Mouse (Mus musculus): ENCODE results near the gene Tns2. TPM values are rescaled to one million over a fixed set of nuclear protein-coding genes. Genes with fewer than 3 reads are reported as not detected.
"Not testable (repeated sequence)": the region's sequence is repeated elsewhere in the genome, so short reads cannot be mapped to it uniquely, and the experiment has no call there.

Tns2 gene
- polyA plus RNA-seq, 2 experiments from 2014 or later = 1.1 to 2.3 TPM

DNA sequence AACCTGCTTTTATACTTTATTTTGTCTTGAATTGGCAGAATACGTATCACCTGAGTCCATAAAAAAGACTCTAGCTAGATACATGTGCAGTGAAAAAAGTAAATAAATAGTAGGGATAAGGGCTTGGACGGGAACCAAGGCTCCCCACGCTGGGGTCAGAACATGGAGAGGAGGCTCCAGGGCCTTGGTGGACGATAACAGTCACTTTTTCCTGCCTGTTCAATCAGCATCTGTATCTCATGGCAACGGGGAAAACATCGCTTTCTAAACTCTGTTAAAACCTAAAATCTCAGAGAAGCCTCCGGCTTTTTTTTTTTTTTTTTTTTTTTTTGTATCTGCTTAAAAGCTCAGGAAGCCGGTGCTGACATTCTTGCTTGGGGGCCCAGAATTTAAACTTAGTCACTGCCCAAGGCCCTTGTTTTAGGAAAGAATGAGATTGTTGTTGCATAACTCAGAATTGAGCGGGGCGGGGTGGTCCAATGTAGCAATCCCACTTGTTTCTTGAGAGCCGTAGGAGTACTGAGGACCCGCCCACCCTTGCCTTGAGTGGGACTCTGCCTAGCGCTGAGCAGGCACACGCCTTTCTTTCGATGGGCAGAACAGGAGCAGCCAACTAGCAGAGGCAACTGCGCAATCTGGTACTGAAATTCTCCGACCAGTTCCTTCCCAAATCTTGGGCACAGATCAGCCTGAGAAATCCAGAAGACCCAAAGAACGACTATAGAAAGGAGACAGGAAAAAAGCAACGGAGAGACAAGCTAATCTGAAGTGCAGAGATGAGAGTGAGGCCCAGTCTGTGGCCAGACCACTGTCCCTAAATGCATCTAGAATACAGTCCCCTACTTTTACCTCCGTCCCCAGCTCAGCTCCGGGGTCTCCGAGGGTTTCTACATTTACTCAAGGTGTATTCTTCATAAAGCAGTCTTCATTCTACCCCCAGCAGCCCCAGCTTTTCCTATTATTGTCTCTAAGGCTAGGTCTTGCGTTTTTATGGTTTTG is 43.0 kb downstream of the Tns2 start:
- ATAC-seq = no peak

- ATAC-seq = no peak
Measured at GRCm38 (mm10) chr15:102144274-102144711, 44.1 kb downstream of the Tns2 start, which contains the start of gene Igfbp6. Gene Igfbp6 (plus strand): TSS chr15:102144362.

DNA sequence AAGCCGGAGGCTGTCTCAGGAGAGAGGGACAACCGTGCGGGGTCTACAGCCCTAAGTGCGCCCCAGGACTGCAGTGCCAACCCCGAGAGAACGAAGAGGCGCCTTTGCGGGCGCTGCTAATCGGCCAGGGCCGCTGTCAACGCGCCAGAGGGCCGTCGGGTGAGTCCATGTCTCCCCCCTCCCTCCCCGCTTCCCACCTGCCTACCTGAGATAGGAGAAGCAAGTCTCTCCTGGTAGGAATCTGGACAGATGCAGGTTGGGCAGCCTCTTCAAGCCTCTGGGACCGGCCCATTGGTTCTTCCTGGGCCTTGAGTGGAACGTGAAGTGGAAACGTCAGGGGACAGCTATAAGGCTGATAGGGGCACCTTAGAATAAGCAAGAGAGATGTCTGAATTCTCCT is 44.5 kb downstream of the Tns2 start:
- ATAC-seq = no peak

- ATAC-seq = no peak
Measured at GRCm38 (mm10) chr15:102145330-102145729, 45.1 kb downstream of the Tns2 start.

GRCm38 (mm10) chr15:102146089-102146488 is 45.9 kb downstream of the Tns2 start:
- ATAC-seq = no peak

DNA sequence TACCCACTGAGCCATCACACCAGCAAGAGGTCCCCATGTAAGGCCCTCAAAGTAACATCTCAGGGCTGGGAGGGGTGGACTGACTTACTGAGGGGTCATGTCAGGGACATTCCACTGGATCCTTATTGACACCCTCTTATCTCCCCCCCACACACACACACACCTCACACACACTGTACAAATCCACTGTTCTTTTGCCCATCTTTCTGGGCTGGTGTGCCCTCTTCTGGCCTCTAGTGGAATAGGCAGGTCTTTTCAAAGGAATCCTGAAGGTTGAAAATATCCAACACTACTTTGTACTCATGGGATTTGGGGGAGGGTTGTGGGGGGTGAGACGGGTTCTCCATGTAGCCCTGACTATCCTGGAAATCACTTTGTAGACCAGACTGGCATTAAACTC is 46.7 kb downstream of the Tns2 start:
- peak; percentile 65 for ATAC-seq

GRCm38 (mm10) chr15:102147674-102148402 is 47.6 kb downstream of the Tns2 start:
- ATAC-seq = peak; percentile 28

- ATAC-seq = no peak
Measured at GRCm38 (mm10) chr15:102149561-102149960, 49.3 kb downstream of the Tns2 start.

DNA sequence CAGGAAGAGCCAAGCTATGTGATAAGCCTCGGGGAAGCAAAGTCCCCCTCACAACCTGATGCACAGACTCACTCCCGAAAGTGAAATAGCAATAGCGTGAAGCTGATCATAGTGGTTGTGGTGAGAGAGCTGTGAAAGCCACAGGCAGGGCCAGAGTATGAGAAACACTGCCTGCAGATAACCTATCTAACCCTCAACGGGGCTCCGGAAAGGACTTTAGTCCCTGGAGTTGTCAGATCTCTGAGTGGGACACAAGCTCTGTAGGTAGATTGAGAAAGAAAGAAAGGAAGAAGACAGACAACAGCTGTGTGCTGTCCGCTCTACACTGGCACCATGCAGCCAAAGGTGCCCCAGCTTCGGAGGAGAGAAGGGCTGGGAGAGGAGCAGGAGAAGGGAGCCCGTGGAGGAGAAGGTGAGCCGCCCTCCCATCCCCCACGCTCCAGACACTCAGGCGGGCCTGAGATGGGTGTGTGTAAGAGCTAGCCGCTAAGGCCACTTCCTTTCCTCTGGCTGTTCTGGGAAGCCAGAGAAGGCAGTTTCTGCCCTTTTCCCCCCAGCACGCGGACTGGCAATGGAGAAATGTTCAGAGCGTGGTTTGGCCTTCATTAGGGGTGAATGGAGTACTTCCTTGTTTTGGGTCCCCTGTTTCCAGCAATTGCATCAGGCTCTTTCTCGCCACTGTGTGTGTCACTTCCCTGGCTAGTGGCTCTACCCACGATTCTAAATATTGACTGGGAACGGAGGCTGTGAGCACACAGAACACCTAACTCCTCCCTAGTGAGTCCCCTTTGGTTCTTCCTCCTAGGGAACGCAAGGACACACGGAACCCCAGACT is 50.3 kb downstream of the Tns2 start, which contains the start of gene Soat2:
Soat2 (plus strand) TSS at position 226 of the 835 bp plus-strand sequence.
- peak; percentile 50 for ATAC-seq

DNA sequence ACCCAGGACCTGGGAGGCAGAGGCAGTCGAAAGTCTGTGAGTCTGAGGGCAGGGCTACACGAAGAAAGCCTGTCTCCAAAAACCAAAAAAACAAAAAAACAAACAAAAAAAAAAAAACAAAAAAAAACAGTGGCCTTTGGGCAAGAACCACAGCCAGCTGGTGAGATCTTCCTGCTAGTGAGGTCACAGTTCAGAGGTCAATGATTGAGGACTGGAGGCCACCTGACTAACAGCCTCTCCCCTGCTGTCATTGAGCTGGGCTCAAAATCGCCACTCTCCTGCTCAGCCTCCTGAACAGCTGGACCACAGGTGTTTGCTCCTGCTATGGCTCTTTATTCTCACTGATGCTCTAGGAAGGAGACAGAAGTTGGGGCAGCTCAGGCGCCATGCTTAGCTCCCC is 52.4 kb downstream of the Tns2 start:
- no peak for ATAC-seq

DNA sequence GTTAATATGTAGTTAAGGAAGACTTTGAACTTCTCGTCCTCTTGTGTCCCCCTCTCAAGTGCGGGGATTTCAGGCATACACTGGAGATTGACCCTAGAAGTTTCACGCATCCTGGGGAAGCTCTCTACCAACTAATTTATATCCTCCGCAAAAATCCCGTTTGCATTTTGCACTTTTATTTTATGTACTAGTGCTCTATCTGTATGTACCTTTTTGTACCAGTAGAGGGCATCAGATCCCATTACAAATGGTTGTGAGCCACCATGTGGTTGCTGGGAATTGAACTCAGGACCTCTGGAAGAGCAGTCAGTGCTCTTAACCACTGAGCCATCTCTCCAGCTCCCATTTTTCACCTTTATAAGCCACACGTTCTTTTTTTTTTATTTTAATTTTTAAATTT is 54.8 kb downstream of the Tns2 start:
- not testable (repeated sequence) for ATAC-seq

DNA sequence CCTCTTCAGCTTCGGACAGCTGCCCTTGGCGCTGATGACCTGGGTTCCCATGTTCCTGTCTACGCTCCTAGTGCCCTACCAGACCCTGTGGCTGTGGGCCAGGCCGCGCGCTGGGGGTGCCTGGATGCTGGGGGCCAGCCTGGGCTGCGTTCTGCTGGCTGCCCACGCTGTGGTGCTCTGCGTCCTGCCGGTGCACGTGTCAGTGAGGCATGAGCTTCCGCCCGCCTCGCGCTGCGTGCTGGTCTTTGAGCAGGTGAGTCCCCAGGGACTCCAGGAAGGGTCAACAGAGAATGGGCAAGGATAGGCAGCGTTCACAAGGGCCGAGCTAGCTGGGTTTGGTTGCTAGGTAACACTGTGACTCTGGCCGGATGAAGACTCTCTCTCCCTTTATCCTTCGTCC is 56.6 kb downstream of the Tns2 start:
- ATAC-seq = no peak

DNA sequence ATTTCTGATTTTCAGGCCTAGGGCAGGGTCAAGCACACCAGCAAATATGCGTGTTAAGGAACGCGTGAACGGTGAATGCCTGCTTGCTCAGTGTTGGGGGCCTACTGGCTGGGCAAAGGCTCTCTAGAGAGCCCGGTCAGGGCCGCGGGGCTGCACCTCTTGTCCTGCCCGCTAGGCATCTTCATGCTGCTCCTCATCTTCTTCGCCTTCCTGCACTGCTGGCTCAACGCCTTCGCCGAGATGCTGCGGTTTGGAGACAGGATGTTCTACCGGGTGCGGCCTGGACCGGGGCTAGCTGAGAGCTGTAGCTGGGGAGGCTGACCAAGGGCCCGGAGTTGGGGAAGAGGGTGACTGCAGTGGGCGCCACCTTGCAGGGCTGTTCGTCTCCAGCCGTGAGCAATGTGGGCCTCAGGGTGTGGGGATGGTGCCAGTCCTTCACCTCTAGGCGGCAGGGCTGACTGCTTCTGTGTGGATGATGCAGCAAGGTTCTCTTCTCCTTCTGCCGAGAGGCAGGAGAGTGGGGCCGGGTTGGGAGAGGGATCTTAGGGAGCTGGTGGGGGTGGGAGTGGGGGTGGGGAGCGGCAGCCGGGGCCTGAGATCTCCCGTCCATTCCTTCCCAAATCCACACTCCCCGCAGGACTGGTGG is 60.3 kb downstream of the Tns2 start:
- ATAC-seq = no peak

DNA sequence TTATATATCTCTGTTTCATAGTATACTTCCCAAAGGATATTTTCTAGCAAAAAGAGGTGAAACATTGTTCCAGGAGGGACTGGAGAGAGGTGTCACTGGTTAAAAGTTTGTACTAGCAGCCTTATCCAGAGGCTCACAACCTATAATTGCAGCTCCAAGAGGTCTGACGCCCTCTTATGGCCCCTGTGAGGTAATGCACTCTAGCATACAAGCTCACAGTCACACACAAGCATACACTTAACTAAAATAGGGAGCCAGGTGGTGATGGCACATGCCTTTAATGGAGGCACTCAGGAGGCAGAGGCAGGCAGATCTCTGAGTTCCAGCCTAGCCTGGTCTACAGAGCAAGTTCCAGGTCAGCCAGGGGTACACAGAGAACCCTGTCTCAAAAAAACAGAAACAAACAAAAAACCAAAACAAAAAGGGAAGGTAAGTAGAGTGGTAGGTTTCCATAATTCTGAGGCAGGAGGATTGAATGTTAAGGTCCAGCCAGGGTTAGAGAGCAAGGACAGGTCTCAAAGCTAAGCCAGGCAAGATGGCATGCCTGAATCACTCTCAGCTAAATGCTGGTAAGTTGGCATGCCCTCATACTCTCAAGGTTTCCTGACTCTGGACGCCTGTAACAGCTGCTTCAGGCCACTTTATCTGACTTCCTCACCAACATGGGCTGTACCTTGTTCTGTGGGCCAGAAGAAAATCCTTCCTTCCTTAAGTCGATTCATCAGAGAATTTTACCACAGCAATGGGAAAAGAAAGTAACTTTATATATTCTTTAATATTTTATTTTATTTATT is 63.9 kb downstream of the Tns2 start:
- no peak for ATAC-seq

GRCm38 (mm10) chr15:102165468-102166100 is 65.4 kb downstream of the Tns2 start:
- no peak for ATAC-seq

Other genes with a start within 250 kb of the Tns2 start
- not detected for gene Krt1, start 249.6 kb upstream of the Tns2 start, polyA plus RNA-seq (2017; shearing (Covaris generic))
- not detected for gene Krt77, start 230.7 kb upstream of the Tns2 start, polyA plus RNA-seq (2017; shearing (Covaris generic))
- not detected for gene Krt76, start 207.5 kb upstream of the Tns2 start, polyA plus RNA-seq (2017; shearing (Covaris generic))
- gene Krt4, start 175.7 kb upstream of the Tns2 start, polyA plus RNA-seq (2017; shearing (Covaris generic)) = not detected
- not detected for gene Krt79, start 160.1 kb upstream of the Tns2 start, polyA plus RNA-seq (2017; shearing (Covaris generic))
- not detected for gene Krt78, start 146.1 kb upstream of the Tns2 start, polyA plus RNA-seq (2017; shearing (Covaris generic))
- under 1 TPM in 1 of 2 experiments, not detected in 1; 0.30 TPM for gene Krt8, start 95.9 kb upstream of the Tns2 start, polyA plus RNA-seq (2017; shearing (Covaris generic))
- under 1 TPM; 0.44 to 0.97 TPM for gene Krt18, start 72.2 kb upstream of the Tns2 start, polyA plus RNA-seq (2017; shearing (Covaris generic))
- 100 to 1,000 TPM; 123 to 189 TPM for gene Eif4b, start 26.6 kb upstream of the Tns2 start, polyA plus RNA-seq (2017; shearing (Covaris generic))
- gene Spryd3, start 35.8 kb downstream of the Tns2 start, polyA plus RNA-seq (2017; shearing (Covaris generic)) = 10 to 100 TPM; 28.8 to 65.3 TPM
- gene Igfbp6, start 43.9 kb downstream of the Tns2 start, polyA plus RNA-seq (2017; shearing (Covaris generic)) = under 1 TPM in 1 of 2 experiments, not detected in 1; 0.60 TPM
- gene Soat2, start 50.1 kb downstream of the Tns2 start, polyA plus RNA-seq (2017; shearing (Covaris generic)) = 1 to 10 TPM in 1 of 2 experiments, under 1 TPM in 1; 0.69 to 1.0 TPM
- gene Zfp740, start 102.8 kb downstream of the Tns2 start, polyA plus RNA-seq (2017; shearing (Covaris generic)) = 10 to 100 TPM; 27.6 to 28.2 TPM
- 10 to 100 TPM; 10.7 to 16.9 TPM for gene Csad, start 104.3 kb downstream of the Tns2 start, polyA plus RNA-seq (2017; shearing (Covaris generic))
- 100 to 1,000 TPM; 336 to 432 TPM for gene Itgb7, start 131.5 kb downstream of the Tns2 start, polyA plus RNA-seq (2017; shearing (Covaris generic))
- 10 to 100 TPM; 17.7 to 18.3 TPM for gene Rarg, start 157.1 kb downstream of the Tns2 start, polyA plus RNA-seq (2017; shearing (Covaris generic))
- not detected for gene Gm9918, start 170.2 kb downstream of the Tns2 start, polyA plus RNA-seq (2017; shearing (Covaris generic))
- gene Mfsd5, start 179.0 kb downstream of the Tns2 start, polyA plus RNA-seq (2017; shearing (Covaris generic)) = 10 to 100 TPM; 28.3 to 31.4 TPM
- 1 to 10 TPM; 1.5 to 6.7 TPM for gene Espl1, start 195.9 kb downstream of the Tns2 start, polyA plus RNA-seq (2017; shearing (Covaris generic))
- gene Pfdn5, start 225.7 kb downstream of the Tns2 start, polyA plus RNA-seq (2017; shearing (Covaris generic)) = 1,000 to 10,000 TPM; 1,296 to 1,302 TPM
- 100 to 1,000 TPM; 119 to 124 TPM for gene Myg1, start 231.3 kb downstream of the Tns2 start, polyA plus RNA-seq (2017; shearing (Covaris generic))

Data from CD4-positive, CD25-positive, alpha-beta regulatory T cell, adult 4 months (primary cell).